Mouse (Mus musculus): ENCODE measurements at regions not wholly inside any gene's neighbourhood (a gene's known extent, or its start where the extent isn't known, plus 50 kb on each side); places are given as distances from the start of the nearest gene placed in this dataset.

DNA sequence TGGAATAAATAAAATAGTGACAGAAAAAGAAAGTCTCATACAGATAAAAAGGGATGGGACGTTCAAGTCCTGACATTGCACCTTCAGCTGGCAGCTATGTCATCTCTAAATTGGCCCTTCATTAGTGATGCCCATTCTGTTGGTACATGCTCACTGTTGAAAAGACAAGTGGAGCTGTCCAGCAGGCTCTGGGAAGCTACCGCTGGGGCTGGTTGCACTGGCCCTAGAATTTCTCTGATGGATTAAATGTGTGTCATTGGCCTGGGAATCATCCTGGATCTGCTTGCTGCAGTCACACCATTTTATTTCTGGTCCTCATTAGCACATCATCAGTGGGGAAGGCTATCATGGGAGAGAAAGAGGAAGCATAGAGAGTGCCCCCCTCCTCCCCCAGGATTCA lies 72.2 kb upstream of the Raph1 start:
- Histone ChIP-seq H3K4me3 (ENCODE audit: insufficient read depth, low read length) (no peak overlapping the region), H3K4me1 (ENCODE audit: control insufficient read depth, insufficient read depth, low read length) (no peaks in the 10 kb centered on the region), H3K27ac (ENCODE audit: insufficient read depth, low read length) (no peak overlapping the region)
- TF ChIP-seq POLR2A (IDR thresholded peaks at IDR 0.05; ENCODE audit: low read depth, low read length) (no peak), CTCF (IDR thresholded peaks at IDR 0.05; ENCODE audit: borderline replicate concordance, insufficient read depth, low read length) (no peak)

DNA sequence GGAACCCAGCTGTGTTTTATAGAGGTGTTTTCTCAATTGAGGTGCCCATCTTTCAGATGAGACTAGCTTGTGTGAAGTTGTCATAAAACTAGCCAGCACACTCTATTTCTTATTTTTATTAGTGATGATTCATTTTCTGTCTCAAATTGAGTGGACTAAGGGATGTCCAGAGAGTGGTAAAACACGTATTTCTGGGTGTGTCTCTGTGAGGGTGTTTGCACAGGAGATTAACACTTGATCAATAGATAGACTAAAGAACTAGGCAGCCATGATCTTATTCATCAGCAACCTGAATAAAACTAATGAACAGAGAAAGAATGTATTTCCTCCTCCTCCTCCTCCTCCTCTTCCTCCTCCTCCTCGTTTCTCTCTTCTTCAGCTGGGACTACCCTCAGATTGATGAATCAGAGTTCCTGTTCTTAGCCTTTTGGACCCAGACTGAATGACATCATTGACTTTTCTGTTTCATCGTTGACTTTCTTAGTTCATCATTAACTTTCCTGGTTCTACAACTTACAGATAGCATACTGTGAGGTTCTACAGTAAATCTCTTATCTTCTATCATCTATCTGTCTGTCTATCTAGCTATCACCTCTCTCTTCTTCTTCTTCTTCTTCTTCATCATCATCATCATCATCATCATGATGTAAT lies 70.0 kb upstream of the Raph1 start:
- H3K4me3 ChIP-seq (ENCODE audit: insufficient read depth, low read length), result no peak overlapping the region
- H3K27ac ChIP-seq (ENCODE audit: insufficient read depth, low read length), result no peak overlapping the region
- TF ChIP-seq CTCF (IDR thresholded peaks at IDR 0.05; ENCODE audit: borderline replicate concordance, insufficient read depth, low read length), result no peak
- no peak for TF ChIP-seq POLR2A (IDR thresholded peaks at IDR 0.05; ENCODE audit: low read depth, low read length)
- H3K4me1 ChIP-seq (ENCODE audit: control insufficient read depth, insufficient read depth, low read length), result no peaks in the 10 kb centered on the region

DNA sequence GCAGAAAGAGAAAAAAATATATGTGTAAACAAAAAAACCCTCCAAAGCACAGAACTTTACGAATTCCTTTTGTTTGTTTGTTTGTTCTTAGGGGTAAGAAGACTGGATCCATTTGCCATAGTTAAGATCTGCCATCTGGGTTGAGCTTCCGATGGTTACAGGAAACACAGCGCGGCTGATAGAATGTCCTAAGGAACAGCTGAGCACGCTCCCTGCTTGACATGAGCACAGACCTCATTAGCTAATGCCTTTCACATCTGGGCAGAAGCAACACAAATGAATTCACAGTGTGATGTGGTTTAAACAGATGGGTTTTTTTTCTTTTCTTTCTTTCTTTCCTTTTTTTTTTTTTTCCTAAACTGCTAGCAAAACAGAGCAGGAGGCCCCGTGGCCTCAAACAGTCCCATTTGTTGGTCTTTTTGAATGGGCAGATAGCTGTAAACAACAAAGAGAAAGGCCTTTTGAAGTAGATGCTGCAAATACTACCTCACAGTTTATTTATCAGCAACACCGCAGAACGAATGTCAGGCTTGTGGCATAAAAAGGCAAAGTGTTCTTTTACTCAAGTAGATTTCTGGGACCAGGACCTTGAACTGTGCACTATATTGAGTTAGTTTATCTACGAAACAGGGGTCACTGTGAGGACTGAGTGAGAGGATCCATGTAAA lies 61.0 kb upstream of the Raph1 start:
- Histone ChIP-seq H3K4me3 (ENCODE audit: insufficient read depth, low read length) (no peak overlapping the region), H3K27ac (ENCODE audit: insufficient read depth, low read length) (no peak overlapping the region), H3K4me1 (ENCODE audit: control insufficient read depth, insufficient read depth, low read length) (no peaks in the 10 kb centered on the region)
- TF ChIP-seq CTCF (IDR thresholded peaks at IDR 0.05; ENCODE audit: borderline replicate concordance, insufficient read depth, low read length) (no peak), POLR2A (IDR thresholded peaks at IDR 0.05; ENCODE audit: low read depth, low read length) (no peak)

DNA sequence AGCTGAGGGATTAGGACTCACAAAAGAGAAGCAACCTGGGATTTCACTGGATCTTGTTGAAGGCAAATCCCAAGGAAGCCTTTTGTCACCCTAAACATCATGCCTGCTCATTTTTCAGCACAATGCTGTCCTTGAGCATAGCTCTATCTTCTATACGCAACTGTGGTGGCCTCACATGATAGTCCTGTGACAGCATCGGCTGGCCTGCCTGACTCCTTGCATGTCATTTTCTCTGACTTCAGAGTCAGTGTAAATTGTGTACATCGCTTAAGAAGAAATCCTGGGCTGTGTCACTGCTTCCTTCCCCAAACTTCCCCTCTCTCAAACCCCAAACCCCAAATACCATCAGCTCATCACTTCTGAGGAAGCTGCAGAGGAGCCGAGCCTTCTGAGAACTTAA lies 60.5 kb upstream of the Raph1 start:
- TF ChIP-seq POLR2A (IDR thresholded peaks at IDR 0.05; ENCODE audit: low read depth, low read length) (no peak), CTCF (IDR thresholded peaks at IDR 0.05; ENCODE audit: borderline replicate concordance, insufficient read depth, low read length) (no peak)
- H3K4me3 ChIP-seq (ENCODE audit: insufficient read depth, low read length), result no peak overlapping the region
- no peak overlapping the region for H3K27ac ChIP-seq (ENCODE audit: insufficient read depth, low read length)
- H3K4me1 ChIP-seq (ENCODE audit: control insufficient read depth, insufficient read depth, low read length), result no peaks in the 10 kb centered on the region

DNA sequence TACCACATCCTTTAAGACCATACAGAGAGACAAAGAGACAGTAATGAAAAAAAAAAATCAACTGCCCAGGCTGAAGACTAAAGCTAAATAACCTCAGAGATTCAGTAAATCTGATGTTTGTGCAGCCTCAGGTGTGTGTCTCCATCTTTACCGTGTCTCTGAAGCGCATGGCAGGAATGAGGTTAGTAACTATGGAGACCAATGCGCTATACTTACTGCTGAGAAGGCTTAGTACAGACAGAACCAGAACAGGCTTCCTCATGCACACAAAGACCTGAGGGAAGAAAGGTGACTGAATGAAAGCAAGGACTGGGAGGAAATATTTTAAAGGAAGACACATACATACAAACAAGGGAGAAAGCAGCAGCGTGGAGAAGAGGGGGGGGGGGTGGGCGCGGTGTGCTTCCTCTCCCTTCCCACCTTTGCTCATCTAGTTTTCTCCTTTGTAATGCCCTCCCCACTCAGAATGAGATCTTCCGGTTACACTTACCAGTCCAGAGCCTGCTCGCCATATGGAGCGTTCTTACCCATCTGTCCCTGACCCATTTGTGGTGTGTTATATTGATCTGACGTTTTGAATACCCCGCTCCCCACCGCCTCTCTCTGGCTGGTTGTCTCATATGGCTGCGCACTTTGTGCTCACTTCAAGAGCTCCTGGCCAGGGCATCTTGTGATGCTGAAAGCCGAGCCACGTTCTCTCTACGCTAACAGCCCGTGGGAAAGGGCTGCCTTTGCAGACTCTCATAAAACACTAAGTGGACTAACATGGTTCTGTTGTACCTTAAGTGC lies 59.0 kb upstream of the Raph1 start:
- H3K4me3 ChIP-seq (ENCODE audit: insufficient read depth, low read length), result no peak overlapping the region
- no peak overlapping the region for H3K27ac ChIP-seq (ENCODE audit: insufficient read depth, low read length)
- no peak for TF ChIP-seq CTCF (IDR thresholded peaks at IDR 0.05; ENCODE audit: borderline replicate concordance, insufficient read depth, low read length)
- no peak for TF ChIP-seq POLR2A (IDR thresholded peaks at IDR 0.05; ENCODE audit: low read depth, low read length)
- no peaks in the 10 kb centered on the region for H3K4me1 ChIP-seq (ENCODE audit: control insufficient read depth, insufficient read depth, low read length)

DNA sequence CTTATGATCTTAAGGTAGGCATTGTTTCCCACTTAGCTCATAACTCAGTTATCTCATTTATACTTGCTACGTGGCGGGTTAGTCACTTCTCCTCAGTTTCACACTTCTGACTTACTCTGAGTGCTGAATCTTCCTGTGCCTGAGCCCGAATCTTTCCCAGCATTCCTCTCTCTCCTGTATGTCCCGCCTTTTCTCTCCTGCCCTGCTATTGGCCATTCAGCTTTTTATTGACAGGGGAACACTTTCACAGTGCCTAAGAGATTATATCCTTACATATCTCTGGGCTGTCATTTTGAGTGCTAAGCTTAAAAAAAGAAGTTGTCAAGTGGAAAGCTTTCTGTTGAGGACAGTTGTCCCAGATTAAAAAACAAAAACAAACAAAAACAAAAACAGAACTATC lies 57.3 kb upstream of the Raph1 start:
- Histone ChIP-seq H3K27ac (ENCODE audit: insufficient read depth, low read length) (no peak overlapping the region), H3K4me3 (ENCODE audit: insufficient read depth, low read length) (no peak overlapping the region), H3K4me1 (ENCODE audit: control insufficient read depth, insufficient read depth, low read length) (no peaks in the 10 kb centered on the region)
- TF ChIP-seq CTCF (IDR thresholded peaks at IDR 0.05; ENCODE audit: borderline replicate concordance, insufficient read depth, low read length) (no peak), POLR2A (IDR thresholded peaks at IDR 0.05; ENCODE audit: low read depth, low read length) (no peak)

DNA sequence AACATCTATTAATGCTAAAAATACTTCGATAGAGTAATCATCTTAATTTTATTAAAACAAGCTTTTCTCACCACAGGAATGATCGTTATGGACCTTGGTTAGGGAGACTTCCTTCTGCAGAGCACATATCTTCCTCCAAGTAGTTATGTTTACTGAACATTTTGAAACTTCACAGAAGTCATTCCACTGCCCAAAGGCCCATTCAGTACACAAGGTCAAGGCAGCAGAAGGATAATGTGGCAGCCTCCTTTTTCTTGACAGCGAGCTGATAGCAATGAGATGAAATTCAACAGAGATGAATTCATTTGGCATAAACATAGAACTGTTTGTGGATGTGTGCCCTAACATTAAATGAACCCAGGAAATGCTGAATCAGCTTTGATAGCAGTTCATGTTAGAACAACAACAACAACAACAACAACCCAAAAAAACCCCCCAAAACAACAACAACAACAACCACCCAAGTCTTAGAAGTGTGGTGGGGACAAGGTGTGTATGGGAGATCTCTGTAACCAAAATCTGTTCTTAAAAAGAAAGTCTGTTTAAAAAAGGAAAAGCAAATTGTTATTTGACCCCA lies 56.6 kb upstream of the Raph1 start:
- H3K4me1 ChIP-seq (ENCODE audit: control insufficient read depth, insufficient read depth, low read length), result no peaks in the 10 kb centered on the region
- H3K27ac ChIP-seq (ENCODE audit: insufficient read depth, low read length), result no peak overlapping the region
- TF ChIP-seq POLR2A (IDR thresholded peaks at IDR 0.05; ENCODE audit: low read depth, low read length), result no peak
- no peak overlapping the region for H3K4me3 ChIP-seq (ENCODE audit: insufficient read depth, low read length)

DNA sequence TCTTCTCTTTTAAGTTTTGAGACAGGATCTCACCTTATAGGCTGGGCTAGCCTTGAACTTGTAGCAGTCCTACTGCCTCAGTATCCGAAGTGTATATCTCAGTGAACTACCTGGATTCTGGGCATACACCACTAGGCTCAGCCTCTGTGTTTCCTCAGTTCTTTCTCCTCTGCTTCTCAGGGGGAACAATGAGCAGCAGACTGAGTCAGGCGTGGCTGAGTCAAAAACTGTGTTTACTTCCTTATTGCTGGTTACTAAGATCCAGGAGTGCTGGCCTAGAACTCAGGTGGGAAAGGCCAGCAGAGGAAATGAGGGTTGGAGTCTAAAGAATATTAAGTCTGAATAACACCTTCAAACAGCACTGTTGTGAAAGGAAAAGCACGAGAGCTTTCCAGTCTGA lies 54.9 kb upstream of the Raph1 start:
- Histone ChIP-seq H3K4me3 (ENCODE audit: insufficient read depth, low read length) (no peak overlapping the region), H3K27ac (ENCODE audit: insufficient read depth, low read length) (no peak overlapping the region), H3K4me1 (ENCODE audit: control insufficient read depth, insufficient read depth, low read length) (no peaks in the 10 kb centered on the region)
- TF ChIP-seq POLR2A (IDR thresholded peaks at IDR 0.05; ENCODE audit: low read depth, low read length), result no peak
- no peak for TF ChIP-seq CTCF (IDR thresholded peaks at IDR 0.05; ENCODE audit: borderline replicate concordance, insufficient read depth, low read length)

DNA sequence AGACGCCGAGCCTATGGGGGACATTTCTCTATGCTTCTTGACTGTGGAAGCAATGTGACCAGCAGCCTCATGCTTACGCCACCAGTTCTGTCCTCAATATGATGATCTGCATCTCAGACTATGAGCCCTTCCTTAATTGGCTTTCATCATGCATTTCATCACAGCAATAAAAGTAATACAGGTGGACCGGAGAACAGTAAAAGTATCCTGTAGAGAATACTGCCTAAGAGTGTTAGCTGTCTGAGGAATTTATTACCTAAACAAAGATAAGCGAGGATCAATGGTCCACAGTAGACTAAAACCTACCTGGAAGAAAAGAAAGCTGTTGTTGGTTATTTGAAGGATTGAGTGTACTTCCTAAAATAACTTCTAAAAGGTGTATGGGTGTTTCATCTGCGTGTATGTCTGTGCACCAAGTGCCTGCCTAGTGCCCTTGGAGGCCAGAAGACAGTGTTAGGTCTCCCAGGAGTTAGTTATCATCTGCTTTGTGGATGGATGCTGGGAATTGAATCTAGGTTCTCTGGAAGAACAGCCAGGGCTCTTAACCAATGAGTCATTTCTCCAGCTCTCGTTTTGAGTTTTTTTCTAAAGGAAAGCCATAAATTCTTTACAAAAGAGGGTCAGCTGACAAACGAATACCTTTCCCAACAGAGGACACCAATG lies 54.3 kb upstream of the Raph1 start:
- no peaks in the 10 kb centered on the region for H3K4me1 ChIP-seq (ENCODE audit: control insufficient read depth, insufficient read depth, low read length)
- H3K27ac ChIP-seq (ENCODE audit: insufficient read depth, low read length), result no peak overlapping the region
- H3K4me3 ChIP-seq (ENCODE audit: insufficient read depth, low read length), result no peak overlapping the region
- TF ChIP-seq POLR2A (IDR thresholded peaks at IDR 0.05; ENCODE audit: low read depth, low read length), result no peak
- no peak for TF ChIP-seq CTCF (IDR thresholded peaks at IDR 0.05; ENCODE audit: borderline replicate concordance, insufficient read depth, low read length)

Measured in embryonic fibroblast, embryonic 13.5 days (primary cell).